Comparison of ENCODE assay signal across 8 mouse cellular contexts in the genomic region with DNA sequence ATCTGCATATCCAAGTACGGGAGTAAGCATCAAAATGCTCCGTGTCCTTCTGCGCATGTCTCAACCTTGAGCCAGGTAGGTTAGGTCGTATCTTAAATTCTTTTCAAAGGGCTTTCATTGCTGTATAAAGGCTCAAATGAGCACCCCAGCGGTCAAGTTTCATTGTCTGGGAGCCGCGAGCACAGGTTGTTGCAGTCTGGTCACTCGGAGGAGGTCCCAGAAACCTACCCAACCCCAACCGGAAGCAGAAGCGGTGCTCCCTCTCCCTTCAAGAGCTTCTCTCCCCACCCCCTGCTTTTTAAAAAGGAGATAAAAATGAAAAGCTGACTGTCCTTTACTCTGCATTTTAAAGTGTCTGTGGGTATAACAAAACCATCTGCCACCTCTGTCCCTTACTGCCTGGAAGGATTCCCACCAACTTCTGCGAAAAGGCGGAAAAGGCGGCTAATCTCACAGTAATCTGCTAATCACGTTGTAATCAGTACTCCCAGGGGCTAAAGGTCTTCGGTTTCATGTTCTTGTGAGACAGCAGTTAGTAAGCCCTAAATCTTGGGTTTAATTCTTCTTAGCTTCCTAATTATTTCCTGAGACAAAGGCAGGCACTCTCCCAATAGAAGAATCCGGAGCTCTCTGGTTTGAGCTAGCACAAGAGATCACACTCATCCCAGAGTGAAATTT.
A peak's percentile ranks its signal among the peaks of the same experiment; 100 is the strongest.
DNase-seq lines count a peak whose midpoint lies in the region; ATAC-seq and TF ChIP-seq lines count a peak whose summit lies in the region.

No protein-coding gene starts in this region.

- ATAC-seq in intestine, postnatal 0 days = no peak
- no peak for ATAC-seq in liver, postnatal 0 days

- no peak for TF ChIP-seq CTCF in layer of hippocampus, adult 2 months (conservative IDR thresholded peaks at IDR 0.05)
- no peak for TF ChIP-seq CTCF in intestine, postnatal 0 days (IDR thresholded peaks at IDR 0.05; ENCODE audit: low read depth)
- no peak for TF ChIP-seq CTCF in liver, postnatal 0 days (IDR thresholded peaks at IDR 0.05; ENCODE audit: low read depth)

- no peaks in the 10 kb centered on the region for H3K9me3 ChIP-seq in intestine, postnatal 0 days (ENCODE audit: control insufficient read depth)
- no peaks in the 10 kb centered on the region for H3K9me3 ChIP-seq in liver, postnatal 0 days (ENCODE audit: low read length)

- no peaks in the 10 kb centered on the region for H3K4me1 ChIP-seq in intestine, postnatal 0 days (replicated peaks; ENCODE audit: control insufficient read depth, insufficient read depth, low read length)
- H3K4me1 ChIP-seq in liver, postnatal 0 days (ENCODE audit: insufficient read depth) = peaks cover 5% of the 10 kb centered on the region; the same call in 1 of the 2 replicates

- 29% methylated on average over 16 of the region's 16 CpGs for WGBS in intestine, postnatal 0 days
- 28% methylated on average over 16 of the region's 16 CpGs for WGBS in liver, postnatal 0 days (ENCODE audit: insufficient replicate concordance)

- no peak overlapping the region for H3K27ac ChIP-seq in layer of hippocampus, adult 2 months
- no peak overlapping the region for H3K27ac ChIP-seq in intestine, postnatal 0 days (ENCODE audit: low read depth, low read length)
- H3K27ac ChIP-seq in liver, postnatal 0 days (ENCODE audit: low read depth) = no peak overlapping the region

- H3K4me2 ChIP-seq in intestine, postnatal 0 days (replicated peaks; ENCODE audit: low read depth) = peak overlapping the region; percentile 54
- H3K4me2 ChIP-seq in liver, postnatal 0 days (ENCODE audit: low read depth, low read length) = peak overlapping the region; percentile 54

- peak overlapping the region; percentile 46 for H3K4me3 ChIP-seq in layer of hippocampus, adult 2 months
- H3K4me3 ChIP-seq in intestine, postnatal 0 days (ENCODE audit: low read depth, low read length) = peak overlapping the region; percentile 8; the same call in 1 of the 2 replicates
- H3K4me3 ChIP-seq in liver, postnatal 0 days (ENCODE audit: low read depth, low read length) = peak overlapping the region; percentile 25; the same call in 1 of the 2 replicates

- no peaks in the 10 kb centered on the region for H3K27me3 ChIP-seq in intestine, postnatal 0 days (replicated peaks; ENCODE audit: control insufficient read depth, insufficient read depth, low read length)
- H3K27me3 ChIP-seq in liver, postnatal 0 days (ENCODE audit: insufficient read depth, low read length) = 0 out of 2 replicates have a peak, but pooled peaks cover 5% of the 10 kb centered on the region

- H3K36me3 ChIP-seq in intestine, postnatal 0 days (ENCODE audit: control insufficient read depth, insufficient read depth) = no peaks in the 10 kb centered on the region
- H3K36me3 ChIP-seq in liver, postnatal 0 days (replicated peaks; ENCODE audit: insufficient read depth, low read length) = no peaks in the 10 kb centered on the region

- TF ChIP-seq EP300 in liver, postnatal 0 days (IDR thresholded peaks at IDR 0.05; ENCODE audit: low read depth) = no peak

- no peak overlapping the region for H3K9ac ChIP-seq in intestine, postnatal 0 days (ENCODE audit: low read depth, low read length)
- H3K9ac ChIP-seq in liver, postnatal 0 days (replicated peaks) = no peak overlapping the region

- no peak for DNase-seq in layer of hippocampus, adult 2 months (ENCODE audit: low spot score in 2 of 2)
- no peak for DNase-seq in layer of hippocampus, postnatal 25 days (ENCODE audit: extremely low spot score in 1 of 2, low spot score in 1 of 2)
- peak; percentile 29 for DNase-seq in embryo, embryonic 9.5 days (ENCODE audit: extremely low spot score)
- no peak for DNase-seq in liver, postnatal 0 days
- DNase-seq in cerebellum, postnatal 36 days = no peak
- DNase-seq in adrenal gland, postnatal 36 days = no peak
- DNase-seq in cerebellum, adult 8-10 months = no peak
